Mouse (Mus musculus) adipocyte (in vitro differentiated cells): ENCODE data around the gene Irs4.

Experiments
- DNase-seq: peaks from one replicate; pipeline ENCODE4 v3.0.0-alpha.2; 2016; ENCODE audit warnings: low spot score

The Irs4 gene

DNA sequence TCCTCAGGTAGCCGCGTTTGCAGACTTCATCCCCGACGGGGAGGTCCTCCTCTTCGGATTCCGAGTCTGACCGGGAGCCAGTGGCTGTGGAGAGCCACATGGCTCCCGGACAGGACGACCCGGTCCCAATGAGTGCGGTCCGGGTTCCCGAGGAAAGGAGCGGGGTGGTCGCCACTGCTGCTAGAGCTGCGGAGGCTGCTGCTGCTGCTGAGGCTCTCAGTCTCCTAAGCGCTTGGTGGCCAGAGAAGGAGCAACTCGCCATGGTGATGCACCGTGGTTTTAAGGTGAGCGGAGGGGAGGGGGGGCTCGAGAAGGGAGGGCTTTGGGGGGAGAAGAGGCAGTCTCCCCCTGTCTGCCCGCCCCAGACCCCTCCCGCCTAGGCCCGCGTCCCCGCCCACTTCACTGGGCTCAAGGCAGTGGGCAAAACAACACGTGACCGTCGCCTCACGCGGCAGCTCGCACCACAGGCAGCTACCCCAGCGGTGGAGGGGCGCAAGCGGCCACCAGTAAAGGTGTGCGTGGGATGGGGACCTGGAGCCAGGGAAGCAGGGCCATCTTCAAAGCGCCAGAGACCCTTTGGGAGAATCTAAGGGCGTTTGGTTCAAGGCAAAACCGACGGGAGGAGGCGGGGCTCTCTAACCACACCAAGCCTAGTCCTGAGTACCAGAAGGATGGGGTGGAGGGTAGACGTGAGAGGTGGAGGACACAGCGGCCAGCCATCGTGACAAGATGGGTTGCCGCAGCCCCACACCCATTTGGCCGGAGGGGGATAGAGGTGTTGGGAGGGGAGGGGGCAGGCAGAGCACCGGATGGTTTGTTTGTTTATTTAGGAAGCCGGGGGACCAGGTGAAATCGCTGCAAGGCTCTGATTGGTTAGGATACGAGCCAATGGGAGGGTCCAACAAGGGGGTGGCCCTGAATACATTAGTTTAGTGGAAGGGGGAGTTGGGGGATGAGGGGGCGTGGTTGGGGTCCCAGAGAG, at the start of gene Irs4:
TSS of gene Irs4 (minus strand) at position 327 of the 982 bp plus-strand sequence.
- DNase-seq, result no peak

DNA sequence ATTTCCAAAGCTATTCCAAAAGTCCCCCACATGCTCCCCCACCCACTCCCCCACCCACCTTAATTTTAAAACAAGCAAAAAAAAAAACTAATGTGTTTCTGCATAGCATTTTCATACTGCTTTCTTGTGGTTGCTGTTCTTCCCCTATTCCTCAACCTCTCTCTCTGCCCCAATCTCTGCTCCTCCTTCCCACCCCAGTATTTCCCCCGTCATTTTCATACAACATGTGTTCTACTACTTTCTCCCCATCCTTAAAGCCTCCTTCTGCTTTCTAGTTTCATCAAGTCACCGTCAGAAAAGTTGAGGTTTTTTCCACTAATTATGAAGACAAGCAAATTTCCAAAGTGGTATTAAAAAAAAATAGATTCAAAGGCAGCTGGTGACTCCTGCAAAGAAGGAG, 25.3 kb upstream of the Irs4 start:
- no peak for DNase-seq

DNA sequence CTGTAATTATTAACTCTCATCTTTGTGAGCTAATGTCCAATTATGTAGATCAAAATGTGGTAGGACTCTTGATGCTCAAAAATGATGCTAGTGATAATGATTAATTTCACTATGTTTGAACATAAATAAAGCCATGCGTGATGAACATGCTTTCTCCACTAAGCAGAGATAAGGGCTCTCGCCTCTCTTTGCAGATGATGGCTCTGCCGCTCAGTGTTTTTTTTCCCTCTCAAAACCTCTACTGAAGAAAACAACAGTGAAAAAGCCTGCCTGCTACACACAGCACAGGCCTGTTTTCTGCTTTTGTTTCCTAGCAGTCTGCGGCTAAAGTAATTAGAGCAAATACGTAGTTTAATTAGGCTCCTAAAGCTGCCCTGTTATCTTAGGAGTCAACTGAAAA, 4.5 kb upstream of the Irs4 start:
- no peak for DNase-seq

DNA sequence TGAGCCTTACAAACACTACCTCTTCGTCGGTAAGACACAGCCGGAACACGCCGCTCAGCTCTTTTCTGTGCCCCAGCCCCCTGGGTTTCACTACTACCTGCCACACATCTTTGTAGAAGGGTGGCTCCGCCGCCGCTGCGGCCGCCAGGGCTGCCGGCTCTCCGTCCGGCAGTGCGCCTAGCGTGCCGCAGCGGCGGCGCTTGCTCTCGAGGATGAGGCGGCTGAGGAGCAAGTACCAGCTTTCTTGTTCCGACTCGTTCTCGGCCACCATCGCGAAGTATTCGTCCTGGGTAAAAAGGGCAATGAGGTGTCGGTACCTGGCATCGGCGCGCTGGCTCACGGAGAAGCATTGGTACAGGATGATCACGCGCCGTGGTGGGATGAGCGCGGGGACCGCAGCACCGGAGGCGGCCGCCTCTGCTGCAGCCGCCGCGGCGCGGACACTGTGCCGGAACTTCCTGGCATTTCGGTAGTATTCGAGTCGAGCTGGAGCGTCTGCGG, 622 bp downstream of the Irs4 start:
- DNase-seq, result no peak

DNA sequence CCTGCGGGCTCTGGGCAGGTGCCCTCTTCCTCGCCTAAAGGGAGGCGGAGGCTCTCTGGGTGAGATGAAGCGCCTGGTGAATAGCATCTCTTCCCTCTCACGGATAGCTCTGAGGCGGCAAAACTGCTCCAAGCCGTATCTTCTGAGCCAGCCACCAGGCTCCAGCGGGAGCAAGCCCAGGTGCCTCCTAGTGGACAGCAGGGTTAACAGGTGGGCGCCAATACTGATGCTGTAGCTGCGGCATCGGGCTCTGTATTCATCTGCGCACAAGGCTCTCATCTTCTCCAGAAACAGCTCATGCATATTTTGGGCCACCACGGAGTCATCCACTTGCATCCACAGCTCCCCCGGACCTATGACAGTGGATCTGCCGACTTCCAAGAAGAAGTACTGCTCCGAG, 1.1 kb downstream of the Irs4 start:
- no peak for DNase-seq

DNA sequence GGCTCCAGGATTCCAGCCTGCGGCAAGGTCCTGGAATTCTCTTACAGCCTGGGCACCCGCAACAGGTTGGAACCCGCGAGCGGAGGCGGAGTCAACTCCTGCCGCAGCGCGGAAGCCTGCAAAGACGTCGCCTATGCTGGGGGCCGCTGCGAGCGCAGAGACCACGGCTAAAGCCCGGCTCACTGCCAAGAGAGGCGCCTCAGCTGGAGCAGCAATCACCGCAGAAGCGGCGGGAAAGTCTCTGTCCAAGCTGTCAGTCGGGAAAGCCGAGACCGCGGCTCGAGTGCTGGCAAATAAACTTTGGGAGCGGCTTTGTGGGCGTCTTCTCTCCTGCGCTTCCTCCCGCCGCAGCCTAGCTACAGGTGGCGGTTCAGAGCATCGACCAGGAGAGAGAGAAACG, 3.3 kb downstream of the Irs4 start:
- no peak for DNase-seq
